Mouse (Mus musculus) layer of hippocampus, adult 8-10 months (tissue): ENCODE measurements around the gene Slc46a2. TPM values are rescaled to one million over a fixed set of nuclear protein-coding genes. Genes with fewer than 3 reads are reported as not detected.

Experiments
- DNase-seq, 2 experiments: peaks; one replicate each; pipeline ENCODE4 v3.0.0; 2022; ENCODE audit warnings: low spot score in 2 of 2
- total RNA-seq, 4 experiments: library from RNA; stranded (reverse); gene quantifications; 2 replicates each; pipeline ENCODE4 v1.2.4; 2022

Gene Slc46a2
- total RNA-seq: not detected

GRCm38 (mm10) chr4:59914608-59915403 is at the start of gene Slc46a2:
Slc46a2 (minus strand) TSS chr4:59915056.
- no peak for DNase-seq

- DNase-seq: no peak
These were observed 48.8 kb upstream of the Slc46a2 start, which contains the start of gene Mup6 for GRCm38 (mm10) chr4:59963405-59964344. Mup6 (plus strand) TSS chr4:59964294.

GRCm38 (mm10) chr4:59960610-59961009 is 45.8 kb upstream of the Slc46a2 start, which contains the start of gene Mup4:
Mup4 (minus strand) TSS chr4:59960710.
- DNase-seq: no peak

- DNase-seq: no peak
These were observed 22.7 kb upstream of the Slc46a2 start for GRCm38 (mm10) chr4:59937543-59937942.

GRCm38 (mm10) chr4:59932505-59933281 is 17.8 kb upstream of the Slc46a2 start:
- no peak for DNase-seq

GRCm38 (mm10) chr4:59928347-59928746 is 13.5 kb upstream of the Slc46a2 start:
- peak; percentile 56 to 70 for DNase-seq

GRCm38 (mm10) chr4:59927666-59928065 is 12.8 kb upstream of the Slc46a2 start:
- no peak for DNase-seq

- DNase-seq: no peak
These were observed 10.2 kb upstream of the Slc46a2 start for GRCm38 (mm10) chr4:59925082-59925481.

GRCm38 (mm10) chr4:59917966-59918365 is 3.1 kb upstream of the Slc46a2 start:
- DNase-seq: no peak

GRCm38 (mm10) chr4:59908785-59909184 is 6.1 kb downstream of the Slc46a2 start:
- no peak for DNase-seq

- no peak for DNase-seq
These were observed 7.1 kb downstream of the Slc46a2 start for GRCm38 (mm10) chr4:59907657-59908230.

GRCm38 (mm10) chr4:59907092-59907491 is 7.8 kb downstream of the Slc46a2 start:
- no peak for DNase-seq

GRCm38 (mm10) chr4:59902547-59902946 is 12.3 kb downstream of the Slc46a2 start:
- no peak for DNase-seq

GRCm38 (mm10) chr4:59901810-59902209 is 13.0 kb downstream of the Slc46a2 start:
- no peak for DNase-seq

- no peak for DNase-seq
These were observed 16.3 kb downstream of the Slc46a2 start for GRCm38 (mm10) chr4:59898521-59898919.

- DNase-seq: no peak
These were observed 16.9 kb downstream of the Slc46a2 start for GRCm38 (mm10) chr4:59897814-59898520.

- DNase-seq: no peak
These were observed 18.9 kb downstream of the Slc46a2 start for GRCm38 (mm10) chr4:59896000-59896399.

GRCm38 (mm10) chr4:59894977-59895575 is 19.8 kb downstream of the Slc46a2 start:
- no peak for DNase-seq

GRCm38 (mm10) chr4:59894415-59894814 is 20.4 kb downstream of the Slc46a2 start:
- no peak for DNase-seq

- no peak for DNase-seq
These were observed 22.1 kb downstream of the Slc46a2 start for GRCm38 (mm10) chr4:59892731-59893130.
